Mouse (Mus musculus): ENCODE data around the gene Olfr667. TPM values are rescaled to one million over a fixed set of nuclear protein-coding genes. Genes with fewer than 3 reads are reported as not detected.
"Not testable (repeated sequence)": the region's sequence is repeated elsewhere in the genome, so short reads cannot be mapped to it uniquely, and the experiment has no call there.

Gene Olfr667
- total RNA-seq (2021): not detected
- long read RNA-seq, experiment 1: 0 reads
- long read RNA-seq, experiment 2: 0 reads

GRCm38 (mm10) chr7:104921382-104921781, at the start of gene Olfr667:
Gene Olfr667, minus strand, starts transcription at chr7:104921482.
- DNase-seq: no peak
- intact Hi-C loops (cut with DNase I): no loop called here

GRCm38 (mm10) chr7:104962520-104962919, 41.2 kb upstream of the Olfr667 start, which contains the start of gene Olfr670:
Gene Olfr670, minus strand, starts transcription at chr7:104962620.
- no peak for DNase-seq

DNA sequence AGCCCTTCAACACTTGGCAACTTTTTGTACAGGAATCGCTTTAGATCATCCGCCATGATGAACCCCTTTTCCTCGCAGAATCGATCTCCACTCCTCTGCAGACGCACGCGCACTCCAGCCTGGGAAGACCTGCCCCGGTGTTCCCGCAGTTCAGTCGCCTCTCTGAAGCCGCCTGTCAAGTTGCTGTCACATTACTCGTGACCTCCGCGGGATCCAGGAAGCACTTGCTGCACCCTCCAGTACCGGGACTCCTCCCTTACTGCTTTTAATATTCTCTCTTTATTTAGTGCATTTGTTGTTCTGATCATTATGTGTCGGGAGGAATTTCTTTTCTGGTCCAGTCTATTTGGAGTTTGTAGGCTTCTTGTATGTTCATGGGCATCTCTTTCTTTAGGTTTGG, 29.0 kb upstream of the Olfr667 start:
- intact Hi-C loops (cut with DNase I): not testable (repeated sequence)

More at GRCm38 (mm10) chr7:104962520-104962919, 41.2 kb upstream of the Olfr667 start, which contains the start of gene Olfr670:
- intact Hi-C loops (cut with DNase I): no loop called here

GRCm38 (mm10) chr7:104933940-104934339, 12.7 kb upstream of the Olfr667 start, which contains the start of gene Olfr669:
Gene Olfr669, plus strand, starts transcription at chr7:104934240.
- no peak for DNase-seq
- intact Hi-C loops (cut with DNase I): no loop called here

More for the DNA sequence above, 29.0 kb upstream of the Olfr667 start:
- not testable (repeated sequence) for DNase-seq

DNA sequence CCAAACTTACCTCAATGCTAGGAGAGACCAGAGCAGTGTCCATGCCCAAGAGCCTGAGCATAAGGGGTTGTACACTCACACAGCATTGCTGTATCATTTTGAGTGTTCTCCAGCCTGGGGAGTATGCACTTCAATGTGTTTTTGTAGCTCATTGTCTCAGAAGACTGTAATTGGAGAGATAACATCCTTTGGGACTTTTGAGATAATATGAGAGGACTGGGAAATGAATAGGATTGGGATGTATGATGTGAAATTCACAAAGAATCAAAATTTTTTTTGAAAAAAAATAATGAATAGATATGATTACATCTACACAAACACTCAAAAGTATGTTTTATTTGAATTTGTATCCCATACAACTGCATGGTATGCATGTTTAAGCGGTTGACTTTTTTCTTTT, 6.7 kb upstream of the Olfr667 start, which contains the start of gene Olfr668:
TSS of gene Olfr668 (minus strand) at position 101 of the 400 bp plus-strand sequence.
- intact Hi-C loops (cut with DNase I): no loop called here
- no peak for DNase-seq

DNA sequence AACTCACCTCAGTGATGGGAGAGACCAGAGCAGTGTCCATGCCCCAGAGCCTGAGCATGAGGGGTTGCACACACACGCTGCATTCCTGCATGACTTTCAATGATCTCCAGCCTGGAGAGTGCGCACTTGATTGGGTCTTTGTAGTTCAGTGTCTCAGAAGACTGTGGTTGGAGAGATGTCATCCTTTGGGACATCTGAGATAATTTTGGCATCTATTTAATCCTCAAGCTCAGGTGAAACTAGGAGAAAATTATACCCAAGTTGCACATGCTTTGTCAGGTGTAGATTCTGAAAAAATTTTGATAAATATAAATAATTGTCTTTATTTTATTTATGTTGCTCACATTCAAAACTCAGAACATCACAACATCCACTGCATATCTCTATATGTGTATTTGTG, 25.4 kb downstream of the Olfr667 start, which contains the start of gene Olfr666:
TSS of gene Olfr666 (minus strand) at position 101 of the 400 bp plus-strand sequence.
- intact Hi-C loops (cut with DNase I): no loop called here

DNA sequence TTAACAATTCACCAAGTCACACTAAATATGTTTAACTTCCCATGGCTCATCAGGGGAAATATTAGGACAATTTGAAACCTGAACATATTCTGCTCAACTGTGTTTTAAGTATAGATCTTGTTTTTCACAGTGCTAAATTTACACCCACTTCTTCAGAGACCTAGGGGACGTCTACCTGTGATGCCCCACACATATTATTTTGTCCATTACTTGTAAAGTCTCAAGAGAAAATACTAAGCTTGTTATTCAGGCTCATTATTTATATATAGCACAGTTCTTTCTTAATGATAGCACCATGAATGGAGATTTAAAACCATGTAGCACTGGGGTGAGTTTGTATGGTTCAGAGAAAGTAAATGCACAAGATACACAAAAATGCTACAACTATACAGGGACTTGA, 43.6 kb downstream of the Olfr667 start, which contains the start of gene Olfr665:
TSS of gene Olfr665 (plus strand) at position 301 of the 400 bp plus-strand sequence.
- DNase-seq: no peak
- intact Hi-C loops (cut with DNase I): no loop called here

More for the DNA sequence above, 25.4 kb downstream of the Olfr667 start, which contains the start of gene Olfr666:
- no peak for DNase-seq

Other genes with a start within 250 kb of the Olfr667 start
- not detected for gene Olfr661, start 235.0 kb downstream of the Olfr667 start, total RNA-seq (2021)
- not detected for gene Usp17le, start 144.0 kb downstream of the Olfr667 start, total RNA-seq (2021)
- not detected for gene Usp17lb, start 78.9 kb downstream of the Olfr667 start, total RNA-seq (2021)
- not detected for gene Usp17la, start 64.5 kb downstream of the Olfr667 start, total RNA-seq (2021)
- gene Olfr665, start 43.5 kb downstream of the Olfr667 start, total RNA-seq (2021): not detected
- not detected for gene Olfr666, start 25.5 kb downstream of the Olfr667 start, total RNA-seq (2021)
- gene Olfr668, start 6.6 kb upstream of the Olfr667 start, total RNA-seq (2021): not detected
- not detected for gene Olfr669, start 12.8 kb upstream of the Olfr667 start, total RNA-seq (2021)
- gene Olfr670, start 41.1 kb upstream of the Olfr667 start, total RNA-seq (2021): not detected
- gene Olfr671, start 57.6 kb upstream of the Olfr667 start, total RNA-seq (2021): not detected
- gene Olfr672, start 80.5 kb upstream of the Olfr667 start, total RNA-seq (2021): not detected
- not detected for gene Olfr675, start 107.0 kb upstream of the Olfr667 start, total RNA-seq (2021)
- gene Olfr676, start 111.2 kb upstream of the Olfr667 start, total RNA-seq (2021): not detected
- gene Olfr677, start 129.9 kb upstream of the Olfr667 start, total RNA-seq (2021): not detected
- not detected for gene Olfr678, start 143.0 kb upstream of the Olfr667 start, total RNA-seq (2021)
- not detected for gene Olfr679, start 159.7 kb upstream of the Olfr667 start, total RNA-seq (2021)
- not detected for gene Olfr680-ps1, start 171.3 kb upstream of the Olfr667 start, total RNA-seq (2021)
- not detected for gene Olfr681, start 195.4 kb upstream of the Olfr667 start, total RNA-seq (2021)
- not detected for gene Olfr683, start 225.5 kb upstream of the Olfr667 start, total RNA-seq (2021)
- not detected for gene Olfr684, start 242.2 kb upstream of the Olfr667 start, total RNA-seq (2021)